Comparison of ENCODE assay signal across 21 mouse cellular contexts in genomic region chr7:96570965-96571364, GRCm38 (mm10).
DNase-seq lines count a peak whose midpoint lies in the region; ATAC-seq lines count a peak whose summit lies in the region.
"Had no signal": no experiment of that assay in that cellular context is flagged by ENCODE, and none has a peak within 500 bp of the region (broad histone marks: within the 10 kb centered on the region; RNA-seq: fewer than 3 reads in every experiment).

No protein-coding gene starts in this region.

- no peak overlapping the region for H3K4me2 ChIP-seq in midbrain, embryonic 11.5 days
- H3K4me2 ChIP-seq: forebrain, embryonic 15.5 days; heart, embryonic 13.5 days; midbrain, embryonic 12.5 days had no signal

- H3K27ac ChIP-seq in midbrain, embryonic 11.5 days (ENCODE audit: low read depth, low read length) = no peak overlapping the region
- H3K27ac ChIP-seq: forebrain, embryonic 15.5 days; heart, embryonic 13.5 days; midbrain, embryonic 12.5 days had no signal

- no peaks in the 10 kb centered on the region for H3K9me3 ChIP-seq in midbrain, embryonic 11.5 days (ENCODE audit: control insufficient read depth, low read length)
- H3K9me3 ChIP-seq: forebrain, embryonic 15.5 days; heart, embryonic 13.5 days; midbrain, embryonic 12.5 days had no signal

- no peak overlapping the region for H3K9ac ChIP-seq in midbrain, embryonic 11.5 days (ENCODE audit: low read length)
- H3K9ac ChIP-seq: forebrain, embryonic 15.5 days; heart, embryonic 13.5 days; midbrain, embryonic 12.5 days had no signal

- no peaks in the 10 kb centered on the region for H3K27me3 ChIP-seq in midbrain, embryonic 11.5 days (ENCODE audit: control insufficient read depth, insufficient read depth, low read length)
- H3K27me3 ChIP-seq: CH12.LX; forebrain, embryonic 15.5 days; midbrain, embryonic 12.5 days had no signal

- H3K4me3 ChIP-seq in midbrain, embryonic 11.5 days (ENCODE audit: low read depth, low read length) = no peak overlapping the region
- H3K4me3 ChIP-seq: erythroblast, embryonic 14.5 days; forebrain, embryonic 15.5 days; heart, embryonic 13.5 days; midbrain, embryonic 12.5 days had no signal

- no peak for ATAC-seq in midbrain, embryonic 11.5 days (ENCODE audit: low FRiP score)
- ATAC-seq: forebrain, embryonic 15.5 days had no signal

- no peaks in the 10 kb centered on the region for H3K4me1 ChIP-seq in midbrain, embryonic 11.5 days (ENCODE audit: control insufficient read depth, insufficient read depth, low read length)

- H3K36me3 ChIP-seq in midbrain, embryonic 11.5 days (ENCODE audit: control insufficient read depth, insufficient read depth, low read length) = no peaks in the 10 kb centered on the region
- H3K36me3 ChIP-seq: forebrain, embryonic 15.5 days; heart, embryonic 13.5 days; midbrain, embryonic 12.5 days had no signal

- peak; percentile 15 for DNase-seq in embryo, embryonic 10.5 days (ENCODE audit: low spot score)
- DNase-seq in embryo, embryonic 10 days (ENCODE audit: low spot score) = no peak
- peak; percentile 49 for DNase-seq in adipocyte (ENCODE audit: low spot score)
- DNase-seq in kidney, adult 9 months = peak; percentile 90
- peak; percentile 77 to 85 for DNase-seq in kidney, postnatal 36 days
- DNase-seq in midbrain, embryonic 11.5 days (ENCODE audit: low spot score, missing footprints) = no peak
- no peak for DNase-seq in left cerebral cortex, adult 9 months (ENCODE audit: low spot score in 2 of 2)
- DNase-seq in ovary, postnatal 36 days (ENCODE audit: low spot score) = no peak
- DNase-seq: cerebellum, postnatal 25 days; heart, postnatal 36 days; layer of hippocampus, postnatal 36 days; left cerebral cortex, postnatal 4 days; lung, adult 2 months; lung, postnatal 4 days; right cerebral cortex, postnatal 25 days; thymus, postnatal 4 days had no signal

Comparison
In these comparisons a context has a peak if more than half of its experiments do, and no peak if none do; other contexts are left out.
1. DNase-seq: peak in embryo, embryonic 10.5 days (single experiment), adipocyte (single experiment), kidney, adult 9 months (single experiment) and kidney, postnatal 36 days (2 of 2); none in embryo, embryonic 10 days (single experiment), midbrain, embryonic 11.5 days (single experiment), left cerebral cortex, adult 9 months (0 of 2) and ovary, postnatal 36 days (single experiment).